Mouse (Mus musculus) liver, embryonic 15.5 days (tissue): ENCODE data around the gene Lce3b. TPM values are rescaled to one million over a fixed set of nuclear protein-coding genes. Genes with fewer than 3 reads are reported as not detected.

Experiments used
- ATAC-seq: fragments of 200-750 bp; cut with Nextera tagmentation; 2 replicates; pipeline ENCODE4 v1.8.0; 2017; ENCODE audit warnings: moderate number of reproducible peaks, mild to moderate bottlenecking, moderate library complexity; ENCODE audit not compliant: insufficient read depth
- H3K27ac ChIP-seq: fragments of 300-500 bp; sonication (generic); replicated peaks from 2 replicates; pipeline ENCODE4 v1.5.1; 2015; ENCODE audit warnings: mild to moderate bottlenecking, inconsistent platforms
- H3K27me3 ChIP-seq: fragments of 300-500 bp; sonication (generic); 2 replicates; pipeline ENCODE4 v1.6.1; 2015; ENCODE audit warnings: mild to moderate bottlenecking, inconsistent platforms
- H3K36me3 ChIP-seq: fragments of 300-500 bp; sonication (generic); replicated peaks from 2 replicates; pipeline ENCODE4 v1.6.1; 2015; ENCODE audit warnings: moderate library complexity, mild to moderate bottlenecking, inconsistent platforms
- H3K4me1 ChIP-seq: fragments of 300-500 bp; sonication (generic); replicated peaks from 2 replicates; pipeline ENCODE4 v1.6.1; 2015; ENCODE audit warnings: inconsistent platforms
- H3K4me2 ChIP-seq: fragments of 300-500 bp; sonication (generic); 2 replicates; pipeline ENCODE4 v1.6.1; 2015; ENCODE audit warnings: moderate library complexity, mild to moderate bottlenecking, inconsistent platforms
- H3K4me3 ChIP-seq: fragments of 300-500 bp; sonication (generic); replicated peaks from 2 replicates; pipeline ENCODE4 v1.5.1; 2015; ENCODE audit warnings: mild to moderate bottlenecking, inconsistent platforms
- H3K9ac ChIP-seq: fragments of 300-500 bp; sonication (generic); 2 replicates; pipeline ENCODE4 v1.6.1; 2015; ENCODE audit warnings: moderate library complexity, mild to moderate bottlenecking, inconsistent platforms
- H3K9me3 ChIP-seq: fragments of 300-500 bp; sonication (generic); replicated peaks from 2 replicates; pipeline ENCODE4 v1.6.1; 2016; ENCODE audit warnings: inconsistent platforms
- WGBS: fragments of 180-500 bp; shearing (Covaris S2); methylation state at CpG from one replicate; pipeline ENCODE4 v1.1.7; 2015; ENCODE audit warnings: mixed read lengths; ENCODE audit not compliant: insufficient replicate concordance; 5-methylcytosine and 5-hydroxymethylcytosine counted together
- polyA plus RNA-seq: library from polyadenylated mRNA; unstranded; fragments of >200 nt; fragmentation: Nextera tagmentation; extraction: Ambion mirVana; gene quantifications from 2 replicates; pipeline ENCODE4 v1.2.1, GENCODE M21; 2015

Gene Lce3b
- polyA plus RNA-seq, 1 experiment from 2014 or later, result not detected

DNA sequence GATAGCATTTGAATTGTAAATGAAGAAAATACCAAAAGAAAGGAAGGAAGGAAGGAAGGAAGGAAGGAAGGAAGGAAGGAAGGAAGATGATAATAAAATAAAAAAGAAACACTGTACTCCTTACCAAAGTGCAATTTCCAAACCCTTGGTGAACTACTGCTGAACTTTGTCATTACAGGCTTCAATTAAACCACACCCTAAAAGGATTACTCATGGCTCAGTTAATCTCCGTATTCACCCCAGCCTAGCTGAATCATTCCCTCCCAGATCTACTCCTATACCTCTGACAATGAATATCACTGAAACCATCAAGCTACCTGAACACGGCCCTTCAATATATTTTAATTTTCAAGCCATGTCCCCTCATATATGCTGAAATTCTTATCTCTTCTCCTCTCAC lies 45.7 kb downstream of the Lce3b start:
- 61% methylated on average over 2 of the region's 2 CpGs for WGBS
- H3K4me2 ChIP-seq, result no peak overlapping the region
- no peaks in the 10 kb centered on the region for H3K9me3 ChIP-seq
- H3K36me3 ChIP-seq, result no peaks in the 10 kb centered on the region
- H3K27ac ChIP-seq, result no peak overlapping the region
- no peak overlapping the region for H3K9ac ChIP-seq
- H3K4me3 ChIP-seq, result no peak overlapping the region
- ATAC-seq, result no peak
- H3K4me1 ChIP-seq, result no peaks in the 10 kb centered on the region
- H3K27me3 ChIP-seq, result no peaks in the 10 kb centered on the region

Other genes with a start within 250 kb of the Lce3b start
- gene Lce1d, start 245.8 kb upstream of the Lce3b start, polyA plus RNA-seq, result not detected in 2 replicates
- gene Lce1e, start 223.9 kb upstream of the Lce3b start, polyA plus RNA-seq, result not detected in 2 replicates
- not detected in 2 replicates for gene Lce1f, start 212.6 kb upstream of the Lce3b start, polyA plus RNA-seq
- not detected in 2 replicates for gene Gm38119, start 193.9 kb upstream of the Lce3b start, polyA plus RNA-seq
- gene Lce1g, start 180.6 kb upstream of the Lce3b start, polyA plus RNA-seq, result not detected in 2 replicates
- not detected in 2 replicates for gene Lce1h, start 167.9 kb upstream of the Lce3b start, polyA plus RNA-seq
- gene Lce1i, start 154.1 kb upstream of the Lce3b start, polyA plus RNA-seq, result not detected in 2 replicates
- not detected in 2 replicates for gene Lce1j, start 142.5 kb upstream of the Lce3b start, polyA plus RNA-seq
- gene Lce1k, start 125.1 kb upstream of the Lce3b start, polyA plus RNA-seq, result not detected in 2 replicates
- not detected in 2 replicates for gene Kprp, start 105.7 kb upstream of the Lce3b start, polyA plus RNA-seq
- gene Lce1l, start 81.7 kb upstream of the Lce3b start, polyA plus RNA-seq, result not detected in 2 replicates
- not detected in 2 replicates for gene 2310050C09Rik, start 62.8 kb upstream of the Lce3b start, polyA plus RNA-seq
- gene Lce3a, start 6.7 kb upstream of the Lce3b start, polyA plus RNA-seq, result not detected in 2 replicates
- not detected in 2 replicates for gene Lce3c, start 11.5 kb downstream of the Lce3b start, polyA plus RNA-seq
- gene Lce3d, start 24.4 kb downstream of the Lce3b start, polyA plus RNA-seq, result not detected in 2 replicates
- not detected in 2 replicates for gene Lce3e, start 34.1 kb downstream of the Lce3b start, polyA plus RNA-seq
- not detected in 2 replicates for gene Lce3f, start 59.2 kb downstream of the Lce3b start, polyA plus RNA-seq
- not detected in 2 replicates for gene Crct1, start 82.7 kb downstream of the Lce3b start, polyA plus RNA-seq
- gene Lce1m, start 86.1 kb downstream of the Lce3b start, polyA plus RNA-seq, result not detected in 2 replicates
- gene Gm4858, start 135.8 kb downstream of the Lce3b start, polyA plus RNA-seq, result not detected in 2 replicates
- gene Crnn, start 211.8 kb downstream of the Lce3b start, polyA plus RNA-seq, result not detected in 2 replicates